Mouse (Mus musculus) embryonic facial prominence, embryonic 14.5 days (tissue): ENCODE data around the gene Cntrob. TPM values are rescaled to one million over a fixed set of nuclear protein-coding genes. Genes with fewer than 3 reads are reported as not detected.

Source experiments
- ATAC-seq: fragments of 200-750 bp; cut with Nextera tagmentation; 2 replicates; pipeline ENCODE4 v1.8.0; 2017; ENCODE audit warnings: low read depth, moderate number of reproducible peaks, moderate TSS enrichment
- DNase-seq: peaks from one replicate; pipeline ENCODE4 v3.0.0-alpha.2; 2015; ENCODE audit warnings: low spot score
- H3K27ac ChIP-seq: fragments of 300-500 bp; sonication (generic); replicated peaks from 2 replicates; pipeline ENCODE4 v1.5.1; 2014; ENCODE audit warnings: low read depth, mild to moderate bottlenecking, low read length, moderate library complexity
- H3K27me3 ChIP-seq: fragments of 300-500 bp; sonication (generic); replicated peaks from 2 replicates; pipeline ENCODE4 v1.6.1; 2014; ENCODE audit warnings: low read length; ENCODE audit not compliant: control insufficient read depth, insufficient read depth
- H3K36me3 ChIP-seq: fragments of 300-500 bp; sonication (generic); 2 replicates; pipeline ENCODE4 v1.6.1; 2014; ENCODE audit warnings: low read length, mixed read lengths; ENCODE audit not compliant: control insufficient read depth, insufficient read depth
- H3K4me1 ChIP-seq: fragments of 300-500 bp; sonication (generic); 2 replicates; pipeline ENCODE4 v1.6.1; 2014; ENCODE audit warnings: antibody characterized with exemption, low read length; ENCODE audit not compliant: control insufficient read depth, insufficient read depth
- H3K4me2 ChIP-seq: fragments of 300-500 bp; sonication (generic); 2 replicates; pipeline ENCODE4 v1.6.1; 2014; ENCODE audit warnings: low read depth, mild to moderate bottlenecking, low read length, moderate library complexity, mixed read lengths
- H3K4me3 ChIP-seq: fragments of 300-500 bp; sonication (generic); 2 replicates; pipeline ENCODE4 v1.5.1; 2014; ENCODE audit warnings: low read depth, mild to moderate bottlenecking, low read length
- H3K9ac ChIP-seq: fragments of 300-500 bp; sonication (generic); 2 replicates; pipeline ENCODE4 v1.6.1; 2014; ENCODE audit warnings: low read depth, mild to moderate bottlenecking, low read length, moderate library complexity, mixed read lengths
- H3K9me3 ChIP-seq: fragments of 300-500 bp; sonication (generic); 2 replicates; pipeline ENCODE4 v1.6.1; 2016; ENCODE audit warnings: low read length; ENCODE audit not compliant: control insufficient read depth
- WGBS: fragments of 180-500 bp; shearing (Covaris S2); extraction: QIAGEN DNeasy Blood & Tissue Kit; methylation state at CpG from one replicate; pipeline ENCODE4 v1.1.7; 2014; 5-methylcytosine and 5-hydroxymethylcytosine counted together
- polyA plus RNA-seq: library from polyadenylated mRNA; unstranded; fragments of >200 nt; fragmentation: Nextera tagmentation; extraction: Ambion mirVana; gene quantifications from 2 replicates; pipeline ENCODE4 v1.2.1, GENCODE M21; 2014

The Cntrob gene
- polyA plus RNA-seq, 1 experiment from 2014 or later = 12.4 TPM

GRCm38 (mm10) chr11:69302817-69303216 lies 20.8 kb downstream of the Cntrob start:
- Histone ChIP-seq H3K36me3 (peaks cover 83% of the 10 kb centered on the region), H3K9me3 (no peaks in the 10 kb centered on the region), H3K4me3 (no peak overlapping the region), H3K4me1 (no peaks in the 10 kb centered on the region), H3K4me2 (no peak overlapping the region), H3K27ac (no peak overlapping the region), H3K9ac (no peak overlapping the region), H3K27me3 (no peaks in the 10 kb centered on the region)
- 86% methylated on average over 7 of the region's 7 CpGs for WGBS
- DNase-seq (no peak), ATAC-seq (no peak)

DNA sequence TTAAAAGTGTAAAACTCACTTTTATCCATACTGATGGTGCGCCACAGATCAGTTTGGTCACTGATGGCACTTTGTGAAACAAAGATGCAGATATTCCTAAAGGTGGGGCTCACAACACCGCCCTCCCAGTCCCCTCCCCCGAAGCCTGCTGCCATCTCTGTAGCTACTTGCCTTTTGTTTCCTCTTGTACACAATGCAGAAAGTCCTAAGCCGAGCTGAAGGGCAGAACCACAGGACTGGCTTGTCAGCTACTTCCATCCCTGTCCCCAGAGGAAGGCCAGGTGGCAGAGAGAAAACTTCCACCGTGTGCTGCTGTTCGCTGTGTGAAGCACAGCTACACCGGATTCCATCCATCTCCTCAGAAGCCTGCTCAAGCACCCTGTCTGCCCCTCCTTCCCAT lies 25.3 kb downstream of the Cntrob start:
- Histone ChIP-seq H3K36me3 (peaks cover 51% of the 10 kb centered on the region), H3K4me1 (no peaks in the 10 kb centered on the region), H3K9me3 (no peaks in the 10 kb centered on the region), H3K9ac (no peak overlapping the region), H3K4me2 (no peak overlapping the region), H3K4me3 (no peak overlapping the region), H3K27ac (no peak overlapping the region), H3K27me3 (no peaks in the 10 kb centered on the region)
- DNase-seq (no peak), ATAC-seq (no peak)
- 73% methylated on average over 7 of the region's 7 CpGs for WGBS

- Histone ChIP-seq H3K27ac (no peak overlapping the region), H3K4me3 (no peak overlapping the region), H3K4me1 (no peaks in the 10 kb centered on the region), H3K9ac (no peak overlapping the region), H3K9me3 (no peaks in the 10 kb centered on the region), H3K27me3 (no peaks in the 10 kb centered on the region), H3K36me3 (peaks cover 46% of the 10 kb centered on the region), H3K4me2 (no peak overlapping the region)
- no peak for DNase-seq
- 98% methylated on average over 2 of the region's 2 CpGs for WGBS
- ATAC-seq = no peak
Measured at GRCm38 (mm10) chr11:69297799-69298198, 25.8 kb downstream of the Cntrob start.

DNA sequence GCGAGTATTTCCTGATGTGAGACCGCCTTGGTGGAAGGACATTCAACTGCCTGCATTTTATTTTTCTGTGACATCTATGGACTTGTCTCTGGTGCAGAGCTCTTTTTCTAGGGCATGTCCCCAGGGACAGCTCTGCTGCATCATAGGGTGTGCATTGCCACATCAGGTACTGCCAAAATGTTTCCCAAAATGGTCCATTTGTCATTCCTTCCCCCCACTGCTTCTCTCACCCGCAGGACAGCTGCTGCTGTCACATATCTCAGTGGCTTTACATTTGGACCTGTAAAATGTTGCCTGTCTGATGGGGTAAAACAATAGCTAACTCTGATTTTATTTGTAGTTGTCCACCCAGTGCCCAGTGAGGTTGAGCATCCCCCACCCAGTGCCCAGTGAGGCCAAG lies 28.3 kb downstream of the Cntrob start:
- Histone ChIP-seq H3K27ac (no peak overlapping the region), H3K4me1 (no peaks in the 10 kb centered on the region), H3K4me2 (no peak overlapping the region), H3K9me3 (no peaks in the 10 kb centered on the region), H3K9ac (no peak overlapping the region), H3K36me3 (peaks cover 22% of the 10 kb centered on the region), H3K4me3 (no peak overlapping the region), H3K27me3 (no peaks in the 10 kb centered on the region)
- 83% methylated on average over 3 of the region's 3 CpGs for WGBS
- ATAC-seq = no peak
- DNase-seq = peak; percentile 3

- no peaks in the 10 kb centered on the region for H3K27me3 ChIP-seq
- H3K4me3 ChIP-seq = no peak overlapping the region
- no peaks in the 10 kb centered on the region for H3K36me3 ChIP-seq
- WGBS = 96% methylated on average over 5 of the region's 5 CpGs
- H3K9ac ChIP-seq = no peak overlapping the region
- H3K27ac ChIP-seq = no peak overlapping the region
- no peaks in the 10 kb centered on the region for H3K9me3 ChIP-seq
- H3K4me1 ChIP-seq = no peaks in the 10 kb centered on the region
- ATAC-seq = no peak
- H3K4me2 ChIP-seq = no peak overlapping the region
- DNase-seq = no peak
Measured at GRCm38 (mm10) chr11:69291111-69291510, 32.5 kb downstream of the Cntrob start.

- H3K4me1 ChIP-seq = no peaks in the 10 kb centered on the region
- no peaks in the 10 kb centered on the region for H3K36me3 ChIP-seq
- H3K27ac ChIP-seq = no peak overlapping the region
- H3K4me3 ChIP-seq = no peak overlapping the region
- no peak for DNase-seq
- H3K9ac ChIP-seq = no peak overlapping the region
- H3K4me2 ChIP-seq = no peak overlapping the region
- ATAC-seq = no peak
- 74% methylated on average over 5 of the region's 5 CpGs for WGBS
- H3K27me3 ChIP-seq = no peaks in the 10 kb centered on the region
- H3K9me3 ChIP-seq = no peaks in the 10 kb centered on the region
Measured at GRCm38 (mm10) chr11:69277267-69277666, 46.3 kb downstream of the Cntrob start.

DNA sequence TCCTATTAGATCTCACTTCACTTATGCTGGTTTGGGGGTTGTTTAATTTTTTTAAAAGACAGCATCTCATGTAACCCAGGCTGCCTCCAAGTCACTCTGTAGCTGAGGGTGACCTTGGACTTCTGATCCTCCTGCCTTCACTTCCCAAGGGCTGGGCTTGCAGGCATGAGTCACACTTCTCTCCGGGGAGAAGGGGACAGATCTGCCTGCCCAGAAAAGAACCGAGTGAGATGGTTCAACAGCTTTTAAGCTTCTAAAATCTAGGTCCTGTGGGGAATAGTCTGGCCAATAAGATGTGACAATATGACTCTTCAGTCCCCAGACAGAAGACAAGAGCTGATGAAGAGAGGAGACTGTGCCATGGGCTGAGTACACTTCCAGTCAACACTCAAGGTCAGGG lies 47.5 kb downstream of the Cntrob start:
- no peaks in the 10 kb centered on the region for H3K36me3 ChIP-seq
- no peak overlapping the region for H3K4me2 ChIP-seq
- DNase-seq (no peak), ATAC-seq (no peak)
- no peaks in the 10 kb centered on the region for H3K27me3 ChIP-seq
- H3K4me3 ChIP-seq = no peak overlapping the region
- no peak overlapping the region for H3K27ac ChIP-seq
- no peak overlapping the region for H3K9ac ChIP-seq
- WGBS = 59% methylated on average over 2 of the region's 2 CpGs
- H3K9me3 ChIP-seq = no peaks in the 10 kb centered on the region
- H3K4me1 ChIP-seq = no peaks in the 10 kb centered on the region

DNA sequence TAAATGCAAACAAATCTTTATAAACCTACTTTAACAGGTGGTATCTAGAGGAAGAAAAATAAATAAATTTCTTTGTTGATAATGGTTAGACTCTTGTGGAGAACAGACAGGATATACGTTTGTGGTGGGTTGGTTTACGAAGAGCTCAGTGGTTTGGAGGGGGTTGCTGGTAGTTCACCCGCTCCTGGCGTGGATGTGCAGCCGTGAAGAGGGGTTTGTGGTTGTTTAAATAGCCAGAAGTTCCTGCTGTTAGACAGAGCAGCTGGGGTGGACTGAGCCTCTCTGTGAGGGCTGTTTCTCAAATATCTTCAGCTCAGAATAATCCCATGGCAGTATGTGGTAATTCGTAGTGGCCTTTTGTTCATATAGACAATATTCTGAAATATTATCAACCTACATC lies 47.9 kb downstream of the Cntrob start:
- Histone ChIP-seq H3K9me3 (no peaks in the 10 kb centered on the region), H3K4me1 (no peaks in the 10 kb centered on the region), H3K27ac (no peak overlapping the region), H3K36me3 (no peaks in the 10 kb centered on the region), H3K9ac (no peak overlapping the region), H3K4me3 (no peak overlapping the region), H3K27me3 (no peaks in the 10 kb centered on the region), H3K4me2 (no peak overlapping the region)
- whole genome bisulfite sequencing = 52% methylated on average over 6 of the region's 6 CpGs
- ATAC-seq (no peak), DNase-seq (no peak)

DNA sequence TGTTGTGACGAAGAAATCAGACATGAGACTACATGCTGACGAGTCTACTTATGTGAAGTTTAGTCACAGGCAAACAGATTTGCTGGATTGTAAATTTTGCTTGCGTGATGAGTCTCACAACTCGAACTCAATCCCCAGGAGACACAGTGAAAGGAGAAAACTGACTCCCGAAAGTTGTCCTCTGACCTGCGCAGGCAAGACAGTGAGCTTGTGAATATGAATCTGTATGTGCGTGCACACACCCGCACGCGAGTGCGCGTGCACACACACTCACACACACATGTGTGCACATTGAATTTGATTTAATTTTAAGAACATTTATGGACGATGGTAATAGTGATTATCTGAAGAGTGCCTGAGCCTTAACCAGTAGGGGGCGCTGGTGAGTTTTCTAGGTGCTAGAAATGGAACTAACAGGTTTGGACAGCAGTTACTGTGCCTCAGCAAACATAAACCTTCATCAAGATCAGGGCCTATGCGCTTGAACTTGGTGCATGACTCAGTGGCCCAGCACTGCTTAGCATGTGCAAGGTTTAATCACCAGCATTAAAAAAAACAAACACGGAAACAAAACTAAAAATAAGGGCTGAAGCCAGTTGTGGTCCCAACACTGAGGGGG lies 51.3 kb downstream of the Cntrob start:
- ATAC-seq (no peak), DNase-seq (peak; percentile 87)
- H3K27me3 ChIP-seq = no peaks in the 10 kb centered on the region
- H3K4me2 ChIP-seq = 0 out of 2 replicates have a peak overlapping the region, but pooled peaks have one; percentile 14
- H3K4me1 ChIP-seq = no peaks in the 10 kb centered on the region
- WGBS = 35% methylated on average over 16 of the region's 16 CpGs
- H3K9ac ChIP-seq = no peak overlapping the region
- no peak overlapping the region for H3K4me3 ChIP-seq
- H3K27ac ChIP-seq = no peak overlapping the region
- H3K9me3 ChIP-seq = no peaks in the 10 kb centered on the region
- H3K36me3 ChIP-seq = no peaks in the 10 kb centered on the region
